Mouse (Mus musculus) kidney, embryonic 16.5 days (tissue): Measurements from ENCODE around the gene Slc26a8. TPM values are rescaled to one million over a fixed set of nuclear protein-coding genes. Genes with fewer than 3 reads are reported as not detected.
A peak's percentile ranks its signal among the peaks of the same experiment; 100 is the strongest.

ENCODE experiments used
- ATAC-seq: fragments of 200-750 bp; cut with Nextera tagmentation; 2 replicates; pipeline ENCODE4 v1.8.0; 2017; ENCODE audit warnings: moderate TSS enrichment; ENCODE audit not compliant: low FRiP score, low TSS enrichment
- H3K27ac ChIP-seq: fragments of 300-500 bp; sonication (generic); 2 replicates; pipeline ENCODE4 v1.5.1; 2014; ENCODE audit warnings: low read length
- H3K27me3 ChIP-seq: fragments of 300-500 bp; sonication (generic); 2 replicates; pipeline ENCODE4 v1.6.1; 2014; ENCODE audit warnings: low read length, control low read depth, mixed read lengths; ENCODE audit not compliant: insufficient read depth
- H3K36me3 ChIP-seq: fragments of 300-500 bp; sonication (generic); 2 replicates; pipeline ENCODE4 v1.6.1; 2014; ENCODE audit warnings: low read length, control low read depth, mixed read lengths; ENCODE audit not compliant: insufficient read depth
- H3K4me1 ChIP-seq: fragments of 300-500 bp; sonication (generic); 2 replicates; pipeline ENCODE4 v1.6.1; 2014; ENCODE audit warnings: low read length, control low read depth, mixed read lengths; ENCODE audit not compliant: insufficient read depth
- H3K4me2 ChIP-seq: fragments of 300-500 bp; sonication (generic); replicated peaks from 2 replicates; pipeline ENCODE4 v1.6.1; 2014; ENCODE audit warnings: low read depth, low read length
- H3K4me3 ChIP-seq: fragments of 300-500 bp; sonication (generic); 2 replicates; pipeline ENCODE4 v1.5.1; 2014; ENCODE audit warnings: mild to moderate bottlenecking, low read length
- H3K9ac ChIP-seq: fragments of 300-500 bp; sonication (generic); replicated peaks from 2 replicates; pipeline ENCODE4 v1.6.1; 2014; ENCODE audit warnings: low read length
- H3K9me3 ChIP-seq: fragments of 300-500 bp; sonication (generic); 2 replicates; pipeline ENCODE4 v1.6.1; 2016; ENCODE audit warnings: low read length, control low read depth
- WGBS: fragments of 180-500 bp; shearing (Covaris S2); extraction: QIAGEN DNeasy Blood & Tissue Kit; methylation state at CpG from one replicate; pipeline ENCODE4 v1.1.7; 2014; 5-methylcytosine and 5-hydroxymethylcytosine counted together
- polyA plus RNA-seq: library from polyadenylated mRNA; unstranded; fragments of >200 nt; fragmentation: Nextera tagmentation; extraction: Ambion mirVana; gene quantifications from 2 replicates; pipeline ENCODE4 v1.2.1, GENCODE M21; 2015

The Slc26a8 gene
- polyA plus RNA-seq, 1 experiment from 2014 or later = 0.46 TPM

DNA sequence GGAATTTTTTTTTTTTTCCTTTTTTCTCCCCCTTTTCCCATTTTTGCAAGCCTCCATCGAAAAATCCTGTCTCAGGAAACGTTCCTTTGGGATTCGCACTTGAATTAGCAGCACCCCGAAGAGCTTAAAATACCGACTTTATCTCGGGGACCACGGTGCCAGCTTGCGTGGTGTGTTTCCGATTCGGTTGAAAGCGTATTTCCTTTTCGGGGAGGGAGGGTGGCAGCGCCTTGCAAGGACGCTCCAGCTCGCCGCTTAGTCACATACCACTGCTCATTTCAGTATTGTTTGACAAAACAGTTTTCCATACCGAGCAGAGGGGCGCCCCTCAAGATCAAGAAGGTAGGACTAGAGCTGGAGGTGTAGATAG, 2.3 kb upstream of the Slc26a8 start:
- Histone ChIP-seq H3K36me3 (no peaks in the 10 kb centered on the region), H3K9me3 (no peaks in the 10 kb centered on the region), H3K27ac (peak overlapping the region; percentile 96), H3K4me2 (peak overlapping the region; percentile 57), H3K4me1 (peaks cover 42% of the 10 kb centered on the region), H3K27me3 (peaks cover 3% of the 10 kb centered on the region; the same call in 1 of the 2 replicates), H3K9ac (peak overlapping the region; percentile 92), H3K4me3 (peak overlapping the region; percentile 99)
- WGBS = 0% methylated on average over 18 of the region's 18 CpGs
- ATAC-seq = no peak

DNA sequence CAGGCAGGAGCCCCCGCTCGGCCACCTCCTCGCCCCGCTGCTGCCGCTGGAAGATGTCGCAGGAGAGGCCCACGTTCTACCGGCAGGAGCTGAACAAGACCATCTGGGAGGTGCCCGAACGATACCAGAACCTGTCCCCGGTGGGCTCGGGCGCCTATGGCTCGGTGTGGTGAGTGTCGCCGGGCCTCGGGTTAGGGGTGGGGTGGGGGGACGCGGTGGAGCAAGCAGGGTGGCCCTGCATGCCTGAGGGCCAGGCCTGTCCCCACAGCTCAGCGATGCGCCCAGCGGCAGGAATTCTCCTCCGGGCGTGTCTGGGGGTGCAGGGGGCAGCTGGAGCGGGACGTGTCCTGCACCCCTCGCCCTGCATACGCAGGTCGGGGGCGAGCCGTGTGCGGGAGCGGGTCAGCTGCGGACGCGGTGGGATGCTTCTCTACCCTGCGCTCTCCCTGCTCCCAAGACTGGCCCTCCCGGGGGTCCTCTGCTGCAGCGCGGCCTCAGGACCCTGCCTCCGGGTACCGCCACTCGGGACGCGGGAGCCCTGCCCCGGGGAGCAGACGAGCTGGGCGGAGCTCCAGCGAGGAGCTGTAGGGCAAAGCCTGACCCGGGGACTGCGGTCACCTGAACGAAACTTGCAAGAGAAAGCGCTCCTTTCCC, 1.8 kb upstream of the Slc26a8 start:
- Histone ChIP-seq H3K27ac (peak overlapping the region; percentile 96), H3K4me1 (peaks cover 37% of the 10 kb centered on the region), H3K27me3 (peaks cover 3% of the 10 kb centered on the region; the same call in 1 of the 2 replicates), H3K9me3 (no peaks in the 10 kb centered on the region), H3K4me3 (peak overlapping the region; percentile 99), H3K9ac (peak overlapping the region; percentile 92), H3K4me2 (peak overlapping the region; percentile 57), H3K36me3 (no peaks in the 10 kb centered on the region)
- peak; percentile 28 for ATAC-seq
- under 1% methylated on average over 53 of the region's 53 CpGs for WGBS

DNA sequence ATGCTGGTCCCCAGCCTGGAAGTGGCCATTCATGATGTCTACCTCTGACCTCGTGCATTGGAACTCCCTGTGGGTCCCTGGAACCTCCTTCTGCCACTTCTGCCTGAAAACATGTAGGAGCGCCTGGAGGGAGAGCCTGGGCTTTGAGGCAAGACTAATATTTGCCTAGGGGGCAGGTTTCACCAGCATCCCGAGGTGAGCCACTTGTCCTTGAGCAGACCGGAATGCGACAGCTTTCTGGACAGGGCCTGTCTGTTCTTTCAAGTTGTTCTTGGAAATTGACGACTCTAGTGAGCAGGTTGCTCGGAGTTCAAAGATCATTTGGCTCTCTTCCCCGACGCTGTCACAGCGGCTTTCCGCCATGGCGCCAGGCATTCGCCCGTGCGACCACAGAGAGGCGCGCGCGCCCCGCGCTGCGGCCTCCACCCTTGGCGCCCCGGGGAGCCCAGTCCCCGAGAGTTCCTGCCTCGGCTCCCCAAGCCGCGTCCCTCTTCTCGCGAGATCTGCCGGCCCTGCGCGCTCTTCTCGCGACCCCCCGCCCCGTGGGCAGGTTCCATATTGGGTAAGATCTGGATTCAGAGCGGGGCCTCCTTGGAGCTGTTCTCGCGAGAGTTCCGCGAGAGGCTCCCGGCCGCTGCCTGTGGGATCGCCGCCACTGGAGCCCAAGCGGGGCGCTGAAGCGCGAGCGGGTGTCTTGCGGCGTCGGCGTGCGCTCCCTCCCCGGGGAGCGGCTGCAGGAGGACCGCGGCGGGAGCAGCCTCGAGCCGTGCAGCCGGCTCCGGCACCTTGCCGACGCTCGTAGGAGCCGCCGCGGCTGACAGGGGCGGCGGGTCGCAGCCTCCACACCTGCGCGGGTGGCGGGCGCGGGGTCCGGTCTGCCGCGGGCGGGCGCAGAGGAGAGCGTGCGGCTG, 998 bp upstream of the Slc26a8 start, which contains the start of gene Mapk14:
Gene Mapk14 (plus strand): TSS at position 554 of the 911 bp plus-strand sequence.
- Histone ChIP-seq H3K9ac (peak within 1 kb of the TSS; percentile 92), H3K27me3 (peaks cover 3% of the 10 kb centered on the region; the same call in 1 of the 2 replicates), H3K27ac (peak within 1 kb of the TSS; percentile 96), H3K36me3 (no peaks in the 10 kb centered on the region), H3K4me2 (peak within 1 kb of the TSS; percentile 57), H3K4me1 (peaks cover 29% of the 10 kb centered on the region), H3K4me3 (peak within 1 kb of the TSS; percentile 99), H3K9me3 (no peaks in the 10 kb centered on the region)
- peak; percentile 96 for ATAC-seq
- WGBS = under 1% methylated on average over 85 of the region's 86 CpGs

DNA sequence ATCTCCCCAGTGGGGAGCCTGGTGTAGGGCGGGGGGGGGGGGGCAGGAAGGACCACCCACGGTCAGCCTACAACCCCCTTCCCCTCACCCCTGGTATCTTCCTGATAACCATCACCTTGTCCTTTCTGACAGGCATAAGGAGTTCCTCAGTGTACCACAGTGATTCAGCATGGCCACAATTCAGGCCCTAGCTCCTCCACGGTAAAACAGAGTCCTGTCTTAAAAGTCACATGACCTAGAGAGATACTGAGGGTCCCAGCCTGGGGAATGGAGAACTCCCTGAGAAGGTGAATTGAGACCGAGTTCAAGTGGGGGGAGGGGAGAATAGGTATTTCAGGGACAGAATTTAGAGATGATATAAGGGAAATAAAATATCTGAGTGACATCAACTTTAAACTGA, 2.7 kb downstream of the Slc26a8 start:
- Histone ChIP-seq H3K27ac (no peak overlapping the region), H3K4me2 (no peak overlapping the region), H3K9ac (no peak overlapping the region), H3K4me3 (no peak overlapping the region), H3K4me1 (peaks cover 17% of the 10 kb centered on the region), H3K9me3 (no peaks in the 10 kb centered on the region), H3K36me3 (no peaks in the 10 kb centered on the region), H3K27me3 (peaks cover 3% of the 10 kb centered on the region; the same call in 1 of the 2 replicates)
- no peak for ATAC-seq
- 53% methylated on average over 4 of the region's 4 CpGs for WGBS

DNA sequence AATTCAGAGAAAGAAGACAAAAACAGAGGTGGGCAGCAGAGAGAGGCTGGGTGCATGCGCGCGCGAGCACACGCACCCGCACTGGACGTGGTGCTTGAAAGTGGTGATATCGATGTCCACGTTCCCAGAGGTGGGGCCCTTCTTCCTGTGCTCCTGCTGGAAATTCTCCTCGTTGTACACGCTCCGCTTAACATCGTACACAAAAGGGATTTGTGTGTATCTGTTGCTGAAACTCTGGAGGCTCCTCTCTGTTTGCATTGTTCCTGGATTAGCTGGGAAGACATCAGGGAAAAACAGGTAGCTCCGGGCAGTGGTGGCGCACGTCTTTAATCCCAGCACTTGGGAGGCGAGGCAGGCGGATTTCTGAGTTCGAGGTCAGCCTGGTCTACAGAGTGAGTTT, 5.4 kb downstream of the Slc26a8 start:
- Histone ChIP-seq H3K9me3 (no peaks in the 10 kb centered on the region), H3K27me3 (peaks cover 3% of the 10 kb centered on the region; the same call in 1 of the 2 replicates), H3K4me1 (peaks cover 11% of the 10 kb centered on the region), H3K27ac (no peak overlapping the region), H3K4me3 (no peak overlapping the region), H3K4me2 (no peak overlapping the region), H3K36me3 (no peaks in the 10 kb centered on the region), H3K9ac (no peak overlapping the region)
- WGBS = 75% methylated on average over 19 of the region's 19 CpGs
- no peak for ATAC-seq

DNA sequence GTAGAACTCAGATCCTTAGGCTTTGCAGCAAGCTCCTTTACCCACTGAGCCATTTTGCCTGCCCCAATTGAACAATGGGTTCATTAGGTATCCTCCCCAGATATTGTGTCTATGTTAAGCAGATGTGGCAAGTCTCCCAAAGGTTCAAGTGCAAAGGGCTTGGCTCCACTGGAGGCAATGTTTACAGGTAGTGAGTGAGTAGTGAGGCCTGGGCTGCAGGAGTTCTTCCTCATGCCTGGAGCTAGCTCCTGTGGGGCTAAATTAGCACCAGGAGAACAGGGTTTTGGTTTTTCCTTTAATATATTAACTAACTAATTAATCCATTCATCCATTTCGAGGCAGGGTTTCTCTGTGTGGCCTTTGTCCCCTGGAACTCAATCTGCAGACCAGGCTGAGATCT, 6.4 kb downstream of the Slc26a8 start:
- 0 out of 2 replicates have a peak, but pooled peaks cover 5% of the 10 kb centered on the region for H3K4me1 ChIP-seq
- H3K27me3 ChIP-seq = no peaks in the 10 kb centered on the region
- no peak overlapping the region for H3K9ac ChIP-seq
- no peaks in the 10 kb centered on the region for H3K9me3 ChIP-seq
- no peaks in the 10 kb centered on the region for H3K36me3 ChIP-seq
- H3K4me2 ChIP-seq = no peak overlapping the region
- peak; percentile 50; the same call in 1 of the 2 replicates for ATAC-seq
- no peak overlapping the region for H3K4me3 ChIP-seq
- 45% methylated on average over 1 of the region's 1 CpGs for WGBS
- H3K27ac ChIP-seq = peak overlapping the region; percentile 3; the same call in 1 of the 2 replicates

DNA sequence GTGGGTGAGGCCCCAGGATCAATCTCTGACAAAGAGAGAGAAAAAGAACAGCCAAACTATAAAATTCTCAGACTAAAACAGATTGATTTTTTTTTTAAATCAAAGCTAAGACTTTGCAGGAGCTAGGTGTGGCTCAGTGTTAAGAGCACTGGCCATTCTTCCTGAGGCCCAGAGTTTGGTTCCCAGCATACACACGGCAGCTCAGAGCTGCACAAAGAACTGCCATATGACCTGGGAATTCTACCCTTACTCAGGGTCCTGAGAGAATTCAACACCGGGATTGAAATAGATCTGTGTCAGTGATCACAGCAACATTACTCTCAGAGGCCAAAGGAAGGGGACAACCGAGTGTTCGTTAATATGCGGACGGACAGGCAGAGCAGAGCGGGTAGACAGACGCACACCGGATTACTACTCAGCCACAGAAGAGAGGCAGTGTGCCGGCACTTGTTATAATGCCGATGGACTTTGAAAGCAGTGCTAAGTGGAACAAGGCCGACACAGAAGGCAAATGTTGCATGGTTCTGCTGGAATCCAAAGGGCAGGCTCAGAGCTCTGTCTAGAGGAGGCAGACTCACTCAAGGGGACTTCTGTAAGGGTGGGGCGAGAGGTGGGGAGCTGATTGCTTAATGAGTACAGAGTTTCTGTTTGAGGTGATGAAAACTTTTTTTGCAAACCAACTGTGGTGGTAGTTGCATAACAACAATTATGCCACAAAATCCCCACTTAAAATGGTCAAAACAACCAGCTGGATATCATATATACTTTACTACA, 7.5 kb downstream of the Slc26a8 start:
- peak overlapping the region; percentile 3; the same call in 1 of the 2 replicates for H3K27ac ChIP-seq
- no peaks in the 10 kb centered on the region for H3K9me3 ChIP-seq
- H3K27me3 ChIP-seq = no peaks in the 10 kb centered on the region
- H3K4me3 ChIP-seq = no peak overlapping the region
- no peaks in the 10 kb centered on the region for H3K36me3 ChIP-seq
- ATAC-seq = peak; percentile 71; the same call in 1 of the 2 replicates
- H3K4me1 ChIP-seq = 0 out of 2 replicates have a peak, but pooled peaks cover 5% of the 10 kb centered on the region
- 52% methylated on average over 13 of the region's 13 CpGs for WGBS
- H3K9ac ChIP-seq = 0 out of 2 replicates have a peak overlapping the region, but pooled peaks have one; percentile 36
- H3K4me2 ChIP-seq = no peak overlapping the region

DNA sequence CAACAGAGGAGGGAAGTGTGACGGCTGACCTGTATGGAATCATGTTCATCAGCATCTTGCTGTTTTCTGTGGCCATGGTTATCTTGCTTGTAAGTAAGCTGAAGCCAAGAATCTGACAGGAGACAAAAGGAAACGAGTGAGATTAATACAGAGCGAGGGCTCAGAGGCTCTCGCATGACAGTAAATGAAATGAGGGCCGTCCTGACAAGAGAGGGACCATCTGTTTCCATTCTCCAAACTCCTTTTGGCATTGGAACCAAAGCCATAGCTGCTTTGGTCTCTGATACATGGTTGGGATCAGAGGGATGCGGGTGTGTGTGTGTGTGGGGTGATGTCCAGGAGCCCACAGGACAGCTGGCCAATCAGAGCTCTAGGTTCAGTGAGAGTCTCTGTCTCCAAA, 30.5 kb downstream of the Slc26a8 start:
- no peaks in the 10 kb centered on the region for H3K36me3 ChIP-seq
- H3K4me1 ChIP-seq = no peaks in the 10 kb centered on the region
- H3K27ac ChIP-seq = no peak overlapping the region
- H3K4me3 ChIP-seq = no peak overlapping the region
- WGBS = 51% methylated on average over 6 of the region's 6 CpGs
- H3K9ac ChIP-seq = no peak overlapping the region
- no peak for ATAC-seq
- no peaks in the 10 kb centered on the region for H3K27me3 ChIP-seq
- H3K9me3 ChIP-seq = no peaks in the 10 kb centered on the region
- H3K4me2 ChIP-seq = no peak overlapping the region

DNA sequence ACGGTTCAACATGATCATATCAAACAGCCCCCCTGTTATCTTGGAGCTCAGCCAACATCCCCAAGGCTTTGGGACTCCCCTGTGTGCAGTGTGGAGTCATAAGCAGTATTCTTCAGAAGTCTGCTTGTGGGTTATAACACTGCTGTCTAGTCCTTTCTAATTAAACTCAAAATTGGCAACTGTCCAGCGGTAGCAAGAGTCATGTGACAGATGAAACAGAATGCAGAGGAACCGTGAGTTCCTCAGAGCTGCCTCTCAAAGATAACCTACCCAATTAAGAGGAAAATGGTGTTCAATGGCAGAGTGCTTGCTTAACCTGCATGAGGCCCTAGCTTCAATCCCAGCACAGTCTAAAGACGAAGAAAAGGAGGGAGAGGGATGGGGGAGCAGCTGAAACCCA, 32.1 kb downstream of the Slc26a8 start:
- Histone ChIP-seq H3K27ac (no peak overlapping the region), H3K4me1 (no peaks in the 10 kb centered on the region), H3K9me3 (no peaks in the 10 kb centered on the region), H3K4me2 (no peak overlapping the region), H3K36me3 (no peaks in the 10 kb centered on the region), H3K27me3 (no peaks in the 10 kb centered on the region), H3K4me3 (no peak overlapping the region), H3K9ac (no peak overlapping the region)
- WGBS = 41% methylated on average over 4 of the region's 4 CpGs
- no peak for ATAC-seq
